Mouse (Mus musculus): Measurements from ENCODE around the gene Dock1. TPM values are rescaled to one million over a fixed set of nuclear protein-coding genes. Genes with fewer than 3 reads are reported as not detected.

The Dock1 gene
- polyA plus RNA-seq, 1 experiment: 54.8 TPM

GRCm38 (mm10) chr7:135203920-135204319, 533.5 kb downstream of the Dock1 start:
- Histone ChIP-seq H3K9me3 (replicated peaks; ENCODE audit: control insufficient read depth, insufficient read depth, low read length, poor library complexity, severe bottlenecking) (no peaks in the 10 kb centered on the region), H3K9ac (ENCODE audit: low read depth, poor library complexity, severe bottlenecking) (no peak overlapping the region), H3K4me3 (ENCODE audit: low read depth, low read length) (no peak overlapping the region), H3K27ac (ENCODE audit: insufficient read depth, low read length) (no peak overlapping the region), H3K36me3 (ENCODE audit: control insufficient read depth, insufficient read depth, low read length, poor library complexity, severe bottlenecking) (no peaks in the 10 kb centered on the region), H3K27me3 (ENCODE audit: control insufficient read depth, insufficient read depth, low read length, poor library complexity, severe bottlenecking) (no peaks in the 10 kb centered on the region), H3K4me1 (ENCODE audit: control insufficient read depth, insufficient read depth, low read length) (no peaks in the 10 kb centered on the region)
- TF ChIP-seq POLR2A (IDR thresholded peaks at IDR 0.05; ENCODE audit: insufficient read depth, low read length): no peak
- TF ChIP-seq CTCF (IDR thresholded peaks at IDR 0.05; ENCODE audit: low read depth, low read length): no peak
- TF ChIP-seq EP300 (IDR thresholded peaks at IDR 0.05; ENCODE audit: insufficient read depth, low read depth, low read length): no peak

GRCm38 (mm10) chr7:135205111-135205510, 534.7 kb downstream of the Dock1 start:
- Histone ChIP-seq H3K4me1 (ENCODE audit: control insufficient read depth, insufficient read depth, low read length) (no peaks in the 10 kb centered on the region), H3K36me3 (ENCODE audit: control insufficient read depth, insufficient read depth, low read length, poor library complexity, severe bottlenecking) (no peaks in the 10 kb centered on the region), H3K27me3 (ENCODE audit: control insufficient read depth, insufficient read depth, low read length, poor library complexity, severe bottlenecking) (no peaks in the 10 kb centered on the region), H3K4me3 (ENCODE audit: low read depth, low read length) (no peak overlapping the region), H3K27ac (ENCODE audit: insufficient read depth, low read length) (no peak overlapping the region), H3K9me3 (replicated peaks; ENCODE audit: control insufficient read depth, insufficient read depth, low read length, poor library complexity, severe bottlenecking) (no peaks in the 10 kb centered on the region), H3K9ac (ENCODE audit: low read depth, poor library complexity, severe bottlenecking) (no peak overlapping the region)
- TF ChIP-seq EP300 (IDR thresholded peaks at IDR 0.05; ENCODE audit: insufficient read depth, low read depth, low read length) (no peak), POLR2A (IDR thresholded peaks at IDR 0.05; ENCODE audit: insufficient read depth, low read length) (no peak), CTCF (IDR thresholded peaks at IDR 0.05; ENCODE audit: low read depth, low read length) (no peak)

- Histone ChIP-seq H3K27ac (ENCODE audit: insufficient read depth, low read length) (no peak overlapping the region), H3K9ac (ENCODE audit: low read depth, poor library complexity, severe bottlenecking) (no peak overlapping the region), H3K36me3 (ENCODE audit: control insufficient read depth, insufficient read depth, low read length, poor library complexity, severe bottlenecking) (no peaks in the 10 kb centered on the region), H3K27me3 (ENCODE audit: control insufficient read depth, insufficient read depth, low read length, poor library complexity, severe bottlenecking) (no peaks in the 10 kb centered on the region), H3K4me1 (ENCODE audit: control insufficient read depth, insufficient read depth, low read length) (no peaks in the 10 kb centered on the region), H3K9me3 (replicated peaks; ENCODE audit: control insufficient read depth, insufficient read depth, low read length, poor library complexity, severe bottlenecking) (no peaks in the 10 kb centered on the region), H3K4me3 (ENCODE audit: low read depth, low read length) (no peak overlapping the region)
- TF ChIP-seq CTCF (IDR thresholded peaks at IDR 0.05; ENCODE audit: low read depth, low read length) (no peak), EP300 (IDR thresholded peaks at IDR 0.05; ENCODE audit: insufficient read depth, low read depth, low read length) (no peak), POLR2A (IDR thresholded peaks at IDR 0.05; ENCODE audit: insufficient read depth, low read length) (no peak)
These were observed 538.6 kb downstream of the Dock1 start for GRCm38 (mm10) chr7:135208947-135209567.

- no peaks in the 10 kb centered on the region for H3K36me3 ChIP-seq (ENCODE audit: control insufficient read depth, insufficient read depth, low read length, poor library complexity, severe bottlenecking)
- no peaks in the 10 kb centered on the region for H3K4me1 ChIP-seq (ENCODE audit: control insufficient read depth, insufficient read depth, low read length)
- TF ChIP-seq EP300 (IDR thresholded peaks at IDR 0.05; ENCODE audit: insufficient read depth, low read depth, low read length) (no peak), CTCF (IDR thresholded peaks at IDR 0.05; ENCODE audit: low read depth, low read length) (no peak), POLR2A (IDR thresholded peaks at IDR 0.05; ENCODE audit: insufficient read depth, low read length) (no peak)
- H3K27me3 ChIP-seq (ENCODE audit: control insufficient read depth, insufficient read depth, low read length, poor library complexity, severe bottlenecking): no peaks in the 10 kb centered on the region
- H3K9me3 ChIP-seq (replicated peaks; ENCODE audit: control insufficient read depth, insufficient read depth, low read length, poor library complexity, severe bottlenecking): no peaks in the 10 kb centered on the region
- H3K27ac ChIP-seq (ENCODE audit: insufficient read depth, low read length): no peak overlapping the region
- H3K4me3 ChIP-seq (ENCODE audit: low read depth, low read length): no peak overlapping the region
- H3K9ac ChIP-seq (ENCODE audit: low read depth, poor library complexity, severe bottlenecking): no peak overlapping the region
These were observed 539.8 kb downstream of the Dock1 start for GRCm38 (mm10) chr7:135210296-135210695.

GRCm38 (mm10) chr7:135210831-135211230, 540.4 kb downstream of the Dock1 start:
- Histone ChIP-seq H3K36me3 (ENCODE audit: control insufficient read depth, insufficient read depth, low read length, poor library complexity, severe bottlenecking) (no peaks in the 10 kb centered on the region), H3K27ac (ENCODE audit: insufficient read depth, low read length) (no peak overlapping the region), H3K27me3 (ENCODE audit: control insufficient read depth, insufficient read depth, low read length, poor library complexity, severe bottlenecking) (no peaks in the 10 kb centered on the region), H3K9me3 (replicated peaks; ENCODE audit: control insufficient read depth, insufficient read depth, low read length, poor library complexity, severe bottlenecking) (no peaks in the 10 kb centered on the region), H3K4me1 (ENCODE audit: control insufficient read depth, insufficient read depth, low read length) (no peaks in the 10 kb centered on the region), H3K9ac (ENCODE audit: low read depth, poor library complexity, severe bottlenecking) (no peak overlapping the region), H3K4me3 (ENCODE audit: low read depth, low read length) (no peak overlapping the region)
- TF ChIP-seq CTCF (IDR thresholded peaks at IDR 0.05; ENCODE audit: low read depth, low read length): no peak
- no peak for TF ChIP-seq EP300 (IDR thresholded peaks at IDR 0.05; ENCODE audit: insufficient read depth, low read depth, low read length)
- no peak for TF ChIP-seq POLR2A (IDR thresholded peaks at IDR 0.05; ENCODE audit: insufficient read depth, low read length)

GRCm38 (mm10) chr7:135212505-135212904, 542.1 kb downstream of the Dock1 start:
- Histone ChIP-seq H3K9ac (ENCODE audit: low read depth, poor library complexity, severe bottlenecking) (no peak overlapping the region), H3K27ac (ENCODE audit: insufficient read depth, low read length) (no peak overlapping the region), H3K4me3 (ENCODE audit: low read depth, low read length) (no peak overlapping the region), H3K9me3 (replicated peaks; ENCODE audit: control insufficient read depth, insufficient read depth, low read length, poor library complexity, severe bottlenecking) (no peaks in the 10 kb centered on the region), H3K27me3 (ENCODE audit: control insufficient read depth, insufficient read depth, low read length, poor library complexity, severe bottlenecking) (no peaks in the 10 kb centered on the region), H3K36me3 (ENCODE audit: control insufficient read depth, insufficient read depth, low read length, poor library complexity, severe bottlenecking) (no peaks in the 10 kb centered on the region), H3K4me1 (ENCODE audit: control insufficient read depth, insufficient read depth, low read length) (no peaks in the 10 kb centered on the region)
- TF ChIP-seq POLR2A (IDR thresholded peaks at IDR 0.05; ENCODE audit: insufficient read depth, low read length) (no peak), CTCF (IDR thresholded peaks at IDR 0.05; ENCODE audit: low read depth, low read length) (no peak), EP300 (IDR thresholded peaks at IDR 0.05; ENCODE audit: insufficient read depth, low read depth, low read length) (no peak)
